Mouse (Mus musculus) bone marrow macrophage, adult 2 months (primary cell): ENCODE measurements around the gene Cerk.

Experiments used
- CTCF ChIP-seq: IDR thresholded peaks from 2 replicates; pipeline ENCODE4 v1.5.1; 2012; ENCODE audit warnings: low read depth, mild to moderate bottlenecking, low read length, moderate library complexity
- POLR2A ChIP-seq: IDR thresholded peaks from 2 replicates; pipeline ENCODE4 v1.6.1; 2012; ENCODE audit warnings: mild to moderate bottlenecking, low read depth, low read length, borderline replicate concordance

- TF ChIP-seq POLR2A (no peak), CTCF (no peak)
Measured at GRCm38 (mm10) chr15:86091998-86092670, 93.8 kb downstream of the Cerk start.
